Mouse (Mus musculus) midbrain, embryonic 12.5 days (tissue): ENCODE data around the gene Gng4. TPM values are rescaled to one million over a fixed set of nuclear protein-coding genes. Genes with fewer than 3 reads are reported as not detected.
A peak's percentile ranks its signal among the peaks of the same experiment; 100 is the strongest.

Experiments
- ATAC-seq: fragments of 200-750 bp; cut with Nextera tagmentation; 2 replicates; pipeline ENCODE4 v1.8.0; 2017; ENCODE audit warnings: low read depth, moderate TSS enrichment, moderate library complexity; ENCODE audit not compliant: low FRiP score
- H3K27ac ChIP-seq: fragments of 300-500 bp; sonication (generic); replicated peaks from 2 replicates; pipeline ENCODE4 v1.5.1; 2016; ENCODE audit warnings: mild to moderate bottlenecking
- H3K27me3 ChIP-seq: fragments of 300-500 bp; sonication (generic); 2 replicates; pipeline ENCODE4 v1.6.1; 2016; ENCODE audit warnings: mild to moderate bottlenecking
- H3K36me3 ChIP-seq: fragments of 300-500 bp; sonication (generic); 2 replicates; pipeline ENCODE4 v1.6.1; 2016
- H3K4me1 ChIP-seq: fragments of 300-500 bp; sonication (generic); 2 replicates; pipeline ENCODE4 v1.6.1; 2016
- H3K4me2 ChIP-seq: fragments of 300-500 bp; sonication (generic); replicated peaks from 2 replicates; pipeline ENCODE4 v1.6.1; 2016; ENCODE audit warnings: mild to moderate bottlenecking, moderate library complexity
- H3K4me3 ChIP-seq: fragments of 300-500 bp; sonication (generic); 2 replicates; pipeline ENCODE4 v1.5.1; 2016; ENCODE audit warnings: mild to moderate bottlenecking
- H3K9ac ChIP-seq: fragments of 300-500 bp; sonication (generic); replicated peaks from 2 replicates; pipeline ENCODE4 v1.6.1; 2016; ENCODE audit warnings: mild to moderate bottlenecking, moderate library complexity
- H3K9me3 ChIP-seq: fragments of 300-500 bp; sonication (generic); 2 replicates; pipeline ENCODE4 v1.6.1; 2016; ENCODE audit warnings: mild to moderate bottlenecking
- WGBS: fragments of 180-500 bp; shearing (Covaris S2); methylation state at CpG from one replicate; pipeline ENCODE4 v1.1.7; 2016; 5-methylcytosine and 5-hydroxymethylcytosine counted together
- polyA plus RNA-seq: library from polyadenylated mRNA; unstranded; fragments of >200 nt; fragmentation: Nextera tagmentation; extraction: Ambion mirVana; gene quantifications from 2 replicates; pipeline ENCODE4 v1.2.1, GENCODE M21; 2016

The Gng4 gene
- 4.0 and 4.2 TPM in 2 replicates for polyA plus RNA-seq

GRCm38 (mm10) chr13:13783894-13784419 lies at the start of gene Gng4:
TSS of gene Gng4 (plus strand) at chr13:13784059.
- under 1% methylated on average over 41 of the region's 43 CpGs for WGBS
- no peak within 1 kb of the TSS for H3K27ac ChIP-seq
- peaks cover 47% of the 10 kb centered on the region for H3K27me3 ChIP-seq

GRCm38 (mm10) chr13:13739232-13739631 lies 44.6 kb upstream of the Gng4 start:
- no peaks in the 10 kb centered on the region for H3K27me3 ChIP-seq
- WGBS, result 97% methylated on average over 4 of the region's 4 CpGs
- no peaks in the 10 kb centered on the region for H3K4me1 ChIP-seq
- no peak overlapping the region for H3K4me2 ChIP-seq
- H3K9me3 ChIP-seq, result no peaks in the 10 kb centered on the region
- H3K9ac ChIP-seq, result no peak overlapping the region
- H3K4me3 ChIP-seq, result no peak overlapping the region
- ATAC-seq, result no peak
- no peak overlapping the region for H3K27ac ChIP-seq
- 0 out of 2 replicates have a peak, but pooled peaks cover 4% of the 10 kb centered on the region for H3K36me3 ChIP-seq

More at GRCm38 (mm10) chr13:13783894-13784419, at the start of gene Gng4:
- H3K9ac ChIP-seq, result peak within 1 kb of the TSS; percentile 49; the same call in 1 of the 2 replicates
- H3K4me3 ChIP-seq, result peak within 1 kb of the TSS; percentile 60
- peak; percentile 77 for ATAC-seq
- H3K36me3 ChIP-seq, result no peaks in the 10 kb centered on the region
- peak within 1 kb of the TSS; percentile 90 for H3K4me2 ChIP-seq
- peaks cover 17% of the 10 kb centered on the region for H3K4me1 ChIP-seq
- no peaks in the 10 kb centered on the region for H3K9me3 ChIP-seq

DNA sequence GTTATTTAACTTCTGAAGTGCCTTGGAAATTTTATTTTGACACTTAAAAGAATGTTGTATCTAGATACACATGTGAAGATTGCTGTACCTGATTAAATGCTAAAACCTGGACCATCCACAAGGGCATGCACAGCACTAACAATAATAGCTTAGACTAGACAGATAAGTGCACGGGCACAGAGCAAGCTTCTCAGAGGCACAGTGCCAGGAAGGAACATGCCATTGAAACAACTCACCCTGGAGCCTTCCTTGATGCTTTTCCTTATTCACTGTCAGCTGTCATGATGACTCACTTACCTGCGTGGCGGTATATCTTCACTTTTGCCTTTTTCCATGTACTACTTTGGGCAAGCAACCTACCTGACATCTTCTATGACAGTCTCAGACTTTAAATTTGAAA lies 37.9 kb upstream of the Gng4 start:
- no peak for ATAC-seq
- H3K4me1 ChIP-seq, result no peaks in the 10 kb centered on the region
- peaks cover 8% of the 10 kb centered on the region; the same call in 1 of the 2 replicates for H3K36me3 ChIP-seq
- H3K27ac ChIP-seq, result no peak overlapping the region
- H3K9me3 ChIP-seq, result no peaks in the 10 kb centered on the region
- no peak overlapping the region for H3K4me2 ChIP-seq
- no peaks in the 10 kb centered on the region for H3K27me3 ChIP-seq
- no peak overlapping the region for H3K9ac ChIP-seq
- H3K4me3 ChIP-seq, result no peak overlapping the region
- WGBS, result 88% methylated on average over 3 of the region's 3 CpGs

GRCm38 (mm10) chr13:13775778-13776494 lies 7.9 kb upstream of the Gng4 start:
- Histone ChIP-seq H3K27me3 (no peaks in the 10 kb centered on the region), H3K9me3 (no peaks in the 10 kb centered on the region), H3K4me2 (no peak overlapping the region), H3K4me3 (no peak overlapping the region), H3K36me3 (0 out of 2 replicates have a peak, but pooled peaks cover 4% of the 10 kb centered on the region), H3K27ac (no peak overlapping the region), H3K4me1 (peaks cover 2% of the 10 kb centered on the region; the same call in 1 of the 2 replicates), H3K9ac (no peak overlapping the region)
- peak; percentile 53; the same call in 1 of the 2 replicates for ATAC-seq

GRCm38 (mm10) chr13:13777052-13777451 lies 6.8 kb upstream of the Gng4 start:
- Histone ChIP-seq H3K27me3 (0 out of 2 replicates have a peak, but pooled peaks cover 3% of the 10 kb centered on the region), H3K27ac (no peak overlapping the region), H3K4me3 (no peak overlapping the region), H3K9me3 (no peaks in the 10 kb centered on the region), H3K4me2 (no peak overlapping the region), H3K36me3 (0 out of 2 replicates have a peak, but pooled peaks cover 4% of the 10 kb centered on the region), H3K9ac (no peak overlapping the region), H3K4me1 (peaks cover 2% of the 10 kb centered on the region; the same call in 1 of the 2 replicates)
- ATAC-seq, result no peak
- WGBS, result 86% methylated on average over 11 of the region's 11 CpGs

GRCm38 (mm10) chr13:13777696-13778095 lies 6.2 kb upstream of the Gng4 start:
- Histone ChIP-seq H3K9me3 (no peaks in the 10 kb centered on the region), H3K4me2 (no peak overlapping the region), H3K27me3 (peaks cover 6% of the 10 kb centered on the region), H3K27ac (no peak overlapping the region), H3K4me3 (no peak overlapping the region), H3K4me1 (peaks cover 2% of the 10 kb centered on the region; the same call in 1 of the 2 replicates), H3K36me3 (0 out of 2 replicates have a peak, but pooled peaks cover 4% of the 10 kb centered on the region), H3K9ac (no peak overlapping the region)
- no peak for ATAC-seq
- 80% methylated on average over 8 of the region's 8 CpGs for WGBS

DNA sequence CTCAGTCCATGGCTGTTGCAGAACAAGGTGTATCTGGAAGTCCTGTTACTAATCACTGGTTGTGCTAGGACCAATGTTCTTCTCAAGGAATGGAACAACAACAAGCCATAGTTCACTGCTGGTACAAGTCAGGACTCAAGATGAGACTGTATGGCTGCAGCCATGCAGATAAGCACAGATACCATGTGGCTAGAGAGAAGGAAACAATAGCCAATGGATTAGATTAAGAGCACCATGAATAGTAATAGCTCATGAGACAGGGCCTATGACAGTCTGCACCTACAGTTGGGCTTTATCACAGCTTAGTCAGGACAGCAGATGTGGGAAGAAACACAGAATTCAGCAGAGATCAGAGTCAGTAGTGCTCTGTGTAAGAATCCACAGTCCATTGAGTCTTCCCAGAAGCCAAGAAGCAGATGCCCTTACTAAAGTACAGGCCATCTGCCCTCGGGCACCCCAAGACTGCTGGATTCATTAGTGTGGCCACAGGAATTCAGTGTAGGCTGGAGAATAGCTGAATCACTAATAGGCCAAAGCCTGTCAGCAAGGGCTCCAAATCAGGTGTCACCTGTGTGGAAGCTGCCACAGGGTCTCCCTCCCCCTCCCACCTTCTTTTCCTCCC lies 4.9 kb upstream of the Gng4 start:
- ATAC-seq, result no peak
- Histone ChIP-seq H3K4me2 (no peak overlapping the region), H3K36me3 (0 out of 2 replicates have a peak, but pooled peaks cover 4% of the 10 kb centered on the region), H3K27me3 (peaks cover 18% of the 10 kb centered on the region), H3K27ac (no peak overlapping the region), H3K4me1 (peaks cover 4% of the 10 kb centered on the region), H3K4me3 (no peak overlapping the region), H3K9ac (no peak overlapping the region), H3K9me3 (no peaks in the 10 kb centered on the region)
- WGBS, result 83% methylated on average over 1 of the region's 1 CpGs

GRCm38 (mm10) chr13:13780271-13780670 lies 3.6 kb upstream of the Gng4 start:
- Histone ChIP-seq H3K9me3 (no peaks in the 10 kb centered on the region), H3K4me3 (no peak overlapping the region), H3K27me3 (peaks cover 31% of the 10 kb centered on the region), H3K27ac (no peak overlapping the region), H3K4me2 (no peak overlapping the region), H3K36me3 (0 out of 2 replicates have a peak, but pooled peaks cover 4% of the 10 kb centered on the region), H3K9ac (no peak overlapping the region), H3K4me1 (peaks cover 16% of the 10 kb centered on the region)
- no peak for ATAC-seq
- 84% methylated on average over 3 of the region's 3 CpGs for WGBS

- 75% methylated on average over 4 of the region's 4 CpGs for WGBS
- H3K4me2 ChIP-seq, result no peak overlapping the region
- peaks cover 39% of the 10 kb centered on the region for H3K27me3 ChIP-seq
- no peak overlapping the region for H3K27ac ChIP-seq
- no peak overlapping the region for H3K4me3 ChIP-seq
- H3K4me1 ChIP-seq, result peaks cover 19% of the 10 kb centered on the region
- no peaks in the 10 kb centered on the region for H3K9me3 ChIP-seq
- 0 out of 2 replicates have a peak, but pooled peaks cover 4% of the 10 kb centered on the region for H3K36me3 ChIP-seq
- no peak for ATAC-seq
- no peak overlapping the region for H3K9ac ChIP-seq
Observed at GRCm38 (mm10) chr13:13781026-13781425, 2.8 kb upstream of the Gng4 start.

GRCm38 (mm10) chr13:13783296-13783695 lies 563 bp upstream of the Gng4 start:
- no peak overlapping the region for H3K4me3 ChIP-seq
- H3K4me2 ChIP-seq, result peak overlapping the region; percentile 90
- H3K27ac ChIP-seq, result no peak overlapping the region
- H3K27me3 ChIP-seq, result peaks cover 47% of the 10 kb centered on the region
- H3K9me3 ChIP-seq, result no peaks in the 10 kb centered on the region
- no peak overlapping the region for H3K9ac ChIP-seq
- WGBS, result 44% methylated on average over 7 of the region's 7 CpGs
- peaks cover 17% of the 10 kb centered on the region for H3K4me1 ChIP-seq
- ATAC-seq, result no peak
- H3K36me3 ChIP-seq, result no peaks in the 10 kb centered on the region

DNA sequence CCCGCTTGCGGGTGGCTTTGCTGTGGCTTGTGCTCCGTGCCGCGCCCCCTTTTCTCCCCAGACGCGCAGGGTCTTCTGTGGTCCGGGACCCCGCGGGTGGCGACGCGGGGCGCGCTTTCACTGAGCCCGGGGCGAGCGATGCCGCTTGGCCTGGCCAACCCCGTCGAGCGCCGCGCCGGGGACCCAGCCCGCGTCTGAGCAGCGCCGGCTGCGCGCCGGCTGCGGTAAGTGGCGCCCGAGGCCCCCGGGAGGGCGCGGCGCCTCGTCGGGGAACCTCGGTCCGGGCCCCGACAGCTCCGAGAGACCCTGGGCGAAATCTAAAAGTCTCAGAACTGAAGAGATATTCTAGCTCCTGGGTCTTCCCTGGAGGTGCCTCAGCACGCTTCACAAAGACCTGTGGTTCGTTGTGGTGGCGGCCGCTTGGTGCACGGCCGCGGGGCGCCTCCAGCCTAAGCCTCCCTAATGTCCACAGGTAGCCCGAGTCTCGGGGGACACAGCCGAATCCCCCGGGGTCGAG lies 619 bp downstream of the Gng4 start:
- under 1% methylated on average over 43 of the region's 59 CpGs for WGBS
- Histone ChIP-seq H3K27ac (no peak overlapping the region), H3K4me2 (peak overlapping the region; percentile 90), H3K4me1 (peaks cover 17% of the 10 kb centered on the region), H3K9ac (peak overlapping the region; percentile 49; the same call in 1 of the 2 replicates), H3K9me3 (no peaks in the 10 kb centered on the region), H3K4me3 (peak overlapping the region; percentile 60), H3K27me3 (peaks cover 47% of the 10 kb centered on the region), H3K36me3 (no peaks in the 10 kb centered on the region)
- ATAC-seq, result peak; percentile 61
